8 mouse cellular contexts compared by ENCODE assay signal in the genomic region with DNA sequence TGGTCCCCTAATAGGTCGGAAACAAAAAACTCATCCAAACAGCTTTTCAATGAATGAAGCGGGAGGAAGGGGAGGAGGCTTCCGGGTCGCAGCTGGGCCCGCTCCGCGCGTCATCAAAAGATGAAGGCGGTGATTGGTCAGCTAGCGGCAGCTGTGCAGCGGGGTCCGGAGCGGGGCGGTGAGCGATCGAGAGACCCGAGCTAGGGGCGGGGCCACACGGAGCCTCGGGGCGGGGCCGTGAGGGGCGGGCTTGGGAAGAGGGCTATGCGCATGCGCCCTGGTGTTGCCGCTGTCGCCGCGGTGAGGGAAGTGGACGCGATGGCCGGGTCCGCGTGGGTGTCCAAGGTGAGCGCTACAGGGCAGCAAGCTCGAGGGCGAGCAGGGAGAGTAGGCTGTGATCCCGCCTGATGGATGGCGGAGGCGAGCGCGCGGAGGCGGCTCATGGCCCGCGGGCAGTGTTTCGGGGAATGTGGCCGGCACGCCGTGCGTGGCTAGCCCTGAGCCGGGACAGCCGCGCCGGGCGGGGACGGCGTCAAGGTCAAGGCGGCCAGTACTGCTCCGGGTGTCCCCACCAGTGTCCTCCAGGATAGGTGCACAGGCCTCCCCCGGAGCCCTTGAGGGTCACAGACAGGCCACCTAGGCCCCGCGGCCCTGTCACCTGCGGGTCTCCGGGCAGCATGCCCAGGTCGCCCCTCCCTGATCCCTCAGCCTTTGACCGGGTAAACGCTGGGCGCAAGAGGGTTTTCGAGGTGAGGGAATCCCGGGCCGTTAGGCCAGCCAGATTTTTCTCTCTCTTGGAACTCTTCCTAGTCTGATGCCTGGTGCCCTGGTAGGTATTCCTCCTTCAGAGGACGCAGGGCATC. TPM values are rescaled to one million over a fixed set of nuclear protein-coding genes. Genes with fewer than 3 reads are reported as not detected.
DNase-seq lines count a peak whose midpoint lies in the region; ATAC-seq lines count a peak whose summit lies in the region.

TSS of gene Idh3a (plus strand) at position 136 of the 863 bp plus-strand sequence.

- peaks cover 12% of the 10 kb centered on the region; the same call in 1 of the 2 replicates for H3K36me3 ChIP-seq in intestine, embryonic 14.5 days (ENCODE audit: control insufficient read depth, insufficient read depth, low read length)

- DNase-seq in adrenal gland, adult (ENCODE audit: inconsistent age in 2 of 2, low spot score in 1 of 2): peak; percentile 99 to 100
- DNase-seq in embryo, embryonic 10.5 days (ENCODE audit: low spot score): peak; percentile 99
- peak; percentile 98 for DNase-seq in gastrocnemius, postnatal 25 days
- peak; percentile 99 for DNase-seq in intestine, embryonic 14.5 days (ENCODE audit: low spot score)
- peak; percentile 98 for DNase-seq in left cerebral cortex, postnatal 14 days (ENCODE audit: low spot score in 2 of 2)
- DNase-seq in mesoderm, embryonic 11.5 days (ENCODE audit: low read depth, low spot score): peak; percentile 98
- DNase-seq in right cerebral cortex, postnatal 36 days (ENCODE audit: low spot score in 2 of 2): peak; percentile 97
- DNase-seq in yolk sac, embryonic 10.5 days (ENCODE audit: low spot score): peak; percentile 98

- peak within 1 kb of the TSS; percentile 80 for H3K9ac ChIP-seq in intestine, embryonic 14.5 days (ENCODE audit: low read length)

- H3K4me3 ChIP-seq in intestine, embryonic 14.5 days (ENCODE audit: low read depth, low read length): peak within 1 kb of the TSS; percentile 90

- ATAC-seq in intestine, embryonic 14.5 days (replicated peaks; ENCODE audit: low FRiP score, low TSS enrichment, low read depth): peak; percentile 99

- H3K4me1 ChIP-seq in intestine, embryonic 14.5 days (replicated peaks; ENCODE audit: control insufficient read depth, insufficient read depth, low read length): peaks cover 8% of the 10 kb centered on the region

- H3K9me3 ChIP-seq in intestine, embryonic 14.5 days (ENCODE audit: control insufficient read depth, low read length): no peaks in the 10 kb centered on the region

- H3K27me3 ChIP-seq in intestine, embryonic 14.5 days (replicated peaks; ENCODE audit: control insufficient read depth, insufficient read depth, low read length): no peaks in the 10 kb centered on the region

- no peak within 1 kb of the TSS for H3K27ac ChIP-seq in intestine, embryonic 14.5 days (ENCODE audit: low read depth)

- peak within 1 kb of the TSS; percentile 82 for H3K4me2 ChIP-seq in intestine, embryonic 14.5 days (ENCODE audit: low read length)

- intact Hi-C loops in left cerebral cortex, postnatal 14 days (cut with DNase I): loop anchor here (2.0 kb wide), 1 partner anchor 86 kb away; the partner anchor contains the start of gene Dmxl2

- WGBS in intestine, embryonic 14.5 days: under 1% methylated on average over 71 of the region's 73 CpGs

RNA-seq across cellular contexts. Expression of gene Idh3a, which starts in this region (rescaled TPM):
- 100 to 1,000 TPM; 561 to 568 TPM for total RNA-seq in gastrocnemius, postnatal 25 days (2021)
- 178 and 181 TPM in 2 replicates for polyA plus RNA-seq in intestine, embryonic 14.5 days (2014; fragmentation: Nextera tagmentation; extraction: Ambion mirVana)
- 100 to 1,000 TPM; 225 to 229 TPM for total RNA-seq in left cerebral cortex, postnatal 14 days (2021)
